Mouse (Mus musculus) spleen, postnatal 10 days (tissue): ENCODE data around the gene Fgf18.

Source experiments
- DNase-seq, 2 experiments: peaks; one replicate each; pipeline ENCODE4 v3.0.0; 2021 to 2022; ENCODE audit warnings: low spot score in 2 of 2

The Fgf18 gene

GRCm38 (mm10) chr11:33071358-33071922 is 75.8 kb downstream of the Fgf18 start:
- DNase-seq: no peak

GRCm38 (mm10) chr11:33070520-33070919 is 76.7 kb downstream of the Fgf18 start:
- no peak for DNase-seq
